Comparison of ENCODE assay signal across 8 mouse cellular contexts in genomic region chr9:41156720-41157019, GRCm38 (mm10). TPM values are rescaled to one million over a fixed set of nuclear protein-coding genes. Genes with fewer than 3 reads are reported as not detected.
DNase-seq lines count a peak whose midpoint lies in the region; ATAC-seq and TF ChIP-seq lines count a peak whose summit lies in the region.

No protein-coding gene starts in this region.

- H3K27ac ChIP-seq in MEL (ENCODE audit: control insufficient read depth, low read depth, low read length), result no peak overlapping the region
- H3K27ac ChIP-seq in forebrain, embryonic 11.5 days (ENCODE audit: low read depth, low read length), result no peak overlapping the region
- H3K27ac ChIP-seq in kidney, embryonic 14.5 days (ENCODE audit: low read depth, low read length), result no peak overlapping the region
- peak overlapping the region; percentile 89 for H3K27ac ChIP-seq in midbrain, embryonic 10.5 days (replicated peaks)

- H3K4me3 ChIP-seq in MEL (ENCODE audit: control insufficient read depth in 1 of 2, insufficient read depth in 1 of 2, low read depth in 2 of 2, low read length in 2 of 2), result peak overlapping the region; percentile 90 to 100
- H3K4me3 ChIP-seq in forebrain, embryonic 11.5 days (ENCODE audit: low read depth, low read length), result peak overlapping the region; percentile 76
- peak overlapping the region; percentile 85 for H3K4me3 ChIP-seq in kidney, embryonic 14.5 days (ENCODE audit: low read length)
- H3K4me3 ChIP-seq in midbrain, embryonic 10.5 days, result peak overlapping the region; percentile 85

- H3K9me3 ChIP-seq in MEL (replicated peaks; ENCODE audit: insufficient read depth, low read length), result no peaks in the 10 kb centered on the region
- H3K9me3 ChIP-seq in forebrain, embryonic 11.5 days (ENCODE audit: control insufficient read depth, low read length), result no peaks in the 10 kb centered on the region
- no peaks in the 10 kb centered on the region for H3K9me3 ChIP-seq in kidney, embryonic 14.5 days (ENCODE audit: control insufficient read depth, low read length)
- H3K9me3 ChIP-seq in midbrain, embryonic 10.5 days (replicated peaks), result no peaks in the 10 kb centered on the region

- H3K4me2 ChIP-seq in forebrain, embryonic 11.5 days (ENCODE audit: low read depth, low read length, severe bottlenecking), result peak overlapping the region; percentile 88
- peak overlapping the region; percentile 82 for H3K4me2 ChIP-seq in kidney, embryonic 14.5 days (replicated peaks; ENCODE audit: low read depth, low read length)

- peak; percentile 44 for DNase-seq in kidney, adult 18-20 months
- DNase-seq in kidney, postnatal 10 days, result no peak
- no peak for DNase-seq in MEL (ENCODE audit: low read depth, low spot score)
- DNase-seq in forebrain, embryonic 11.5 days (ENCODE audit: low spot score), result no peak
- DNase-seq in midbrain, embryonic 10.5 days (ENCODE audit: low spot score), result no peak
- no peak for DNase-seq in urinary bladder, postnatal 36 days (ENCODE audit: low spot score in 2 of 2)

- no peak for ATAC-seq in forebrain, embryonic 11.5 days (replicated peaks; ENCODE audit: low FRiP score)
- ATAC-seq in kidney, embryonic 14.5 days (ENCODE audit: low FRiP score, low TSS enrichment), result no peak
- ATAC-seq in monocyte, adult 5-6 weeks (replicated peaks; ENCODE audit: insufficient number of reproducible peaks, low FRiP score, low TSS enrichment, poor library complexity, severe bottlenecking), result no peak

- H3K27me3 ChIP-seq in MEL (ENCODE audit: control insufficient read depth in 1 of 2, insufficient read depth in 2 of 2, low read length in 2 of 2), result no peaks in the 10 kb centered on the region
- H3K27me3 ChIP-seq in forebrain, embryonic 11.5 days (ENCODE audit: control insufficient read depth, insufficient read depth, low read length), result peaks cover 13% of the 10 kb centered on the region
- peaks cover 4% of the 10 kb centered on the region; the same call in 1 of the 2 replicates for H3K27me3 ChIP-seq in kidney, embryonic 14.5 days (ENCODE audit: control insufficient read depth, insufficient read depth, low read length)
- peaks cover 58% of the 10 kb centered on the region for H3K27me3 ChIP-seq in midbrain, embryonic 10.5 days (ENCODE audit: low read depth, poor library complexity, severe bottlenecking)

- peaks cover 0 to 12% of the 10 kb centered on the region in 2 experiments; a peak in 2 of 4 replicates for H3K36me3 ChIP-seq in MEL (ENCODE audit: control insufficient read depth in 1 of 2, insufficient read depth in 2 of 2, low read length in 2 of 2)
- H3K36me3 ChIP-seq in forebrain, embryonic 11.5 days (ENCODE audit: control insufficient read depth, insufficient read depth, low read length), result no peaks in the 10 kb centered on the region
- no peaks in the 10 kb centered on the region for H3K36me3 ChIP-seq in kidney, embryonic 14.5 days (ENCODE audit: control insufficient read depth, insufficient read depth, low read length)
- no peaks in the 10 kb centered on the region for H3K36me3 ChIP-seq in midbrain, embryonic 10.5 days

- under 1% methylated on average over 20 of the region's 20 CpGs for WGBS in forebrain, embryonic 11.5 days
- 1% methylated on average over 20 of the region's 20 CpGs for WGBS in kidney, embryonic 14.5 days
- 2% methylated on average over 20 of the region's 20 CpGs for WGBS in midbrain, embryonic 10.5 days

- H3K9ac ChIP-seq in MEL (ENCODE audit: control insufficient read depth, low read depth, low read length, poor library complexity, severe bottlenecking), result peak overlapping the region; percentile 87
- H3K9ac ChIP-seq in forebrain, embryonic 11.5 days (ENCODE audit: low read length), result peak overlapping the region; percentile 72
- H3K9ac ChIP-seq in kidney, embryonic 14.5 days (ENCODE audit: low read depth, low read length), result peak overlapping the region; percentile 76

- H3K4me1 ChIP-seq in MEL (ENCODE audit: control insufficient read depth in 1 of 2, insufficient read depth in 2 of 2, low read length in 2 of 2), result peaks cover 10 to 31% of the 10 kb centered on the region in 2 experiments
- peaks cover 17% of the 10 kb centered on the region for H3K4me1 ChIP-seq in forebrain, embryonic 11.5 days (replicated peaks; ENCODE audit: control insufficient read depth, insufficient read depth, low read length)
- H3K4me1 ChIP-seq in kidney, embryonic 14.5 days (ENCODE audit: control insufficient read depth, insufficient read depth, low read length), result peaks cover 28% of the 10 kb centered on the region
- H3K4me1 ChIP-seq in midbrain, embryonic 10.5 days, result peaks cover 35% of the 10 kb centered on the region

- peaks cover 12% of the 10 kb centered on the region for H3K79me2 ChIP-seq in MEL (ENCODE audit: control insufficient read depth, insufficient read depth, low read length, poor library complexity)

- no peak for TF ChIP-seq POLR2A in MEL (IDR thresholded peaks at IDR 0.05; ENCODE audit: control insufficient read depth in 1 of 2, insufficient read depth in 1 of 2, low read depth in 1 of 2, low read length in 2 of 2, poor library complexity in 1 of 2)

- TF ChIP-seq RAD21 in MEL (IDR thresholded peaks at IDR 0.05; ENCODE audit: low read depth, low read length), result no peak

- TF ChIP-seq CTCF in MEL (IDR thresholded peaks at IDR 0.05 in 2 of 3, conservative IDR thresholded peaks at IDR 0.05 in 1 of 3; ENCODE audit: control insufficient read depth in 1 of 3, insufficient read depth in 1 of 3, low read depth in 2 of 3, low read length in 3 of 3, poor library complexity in 1 of 3, severe bottlenecking in 1 of 3), result no peak

- 0 out of 4 replicates have a peak, but pooled peaks of 1 of the 2 experiments have one; percentile 4 for TF ChIP-seq EP300 in MEL (IDR thresholded peaks at IDR 0.05; ENCODE audit: low read depth in 1 of 2, low read length in 2 of 2)

TF ChIP-seq in MEL, 35 proteins besides CTCF, POLR2A, EP300 and RAD21:
- no peak for TF ChIP-seq MAZ (IDR thresholded peaks at IDR 0.05; ENCODE audit: low read depth, low read length)
- no peak for TF ChIP-seq HCFC1 (IDR thresholded peaks at IDR 0.05; ENCODE audit: low read depth, low read length)
- TF ChIP-seq GABPA (IDR thresholded peaks at IDR 0.05; ENCODE audit: low read depth, low read length), result no peak
- TF ChIP-seq ZMIZ1 (IDR thresholded peaks at IDR 0.05; ENCODE audit: low read depth, low read length), result no peak

RNA-seq across cellular contexts. Expression of gene Ubash3b, which starts 4.8 kb away (rescaled TPM):
- total RNA-seq in MEL (2012; rRNA removed), result 5.4 and 6.8 TPM in 2 replicates
- polyA plus RNA-seq in MEL (2012; ENCODE audit: insufficient read depth in 1 of 2, insufficient read length in 2 of 2, low read depth in 1 of 2, low replicate concordance in 2 of 2, missing spikeins in 1 of 2), result 10 to 100 TPM in 1 of 2 experiments, not detected in 1; 11.3 TPM
- polyA plus RNA-seq in forebrain, embryonic 11.5 days (2014; fragmentation: Nextera tagmentation; extraction: Ambion mirVana), result 7.4 and 8.3 TPM in 2 replicates
- polyA plus RNA-seq in kidney, embryonic 14.5 days (2014; fragmentation: Nextera tagmentation; extraction: Ambion mirVana), result 9.3 TPM in 2 replicates
- polyA plus RNA-seq in midbrain, embryonic 10.5 days (2016; fragmentation: Nextera tagmentation; extraction: Ambion mirVana), result 5.8 and 6.3 TPM in 2 replicates
- 13.4 to 29.4 TPM (median 21.3 TPM) in 3 replicates for total RNA-seq in monocyte, adult 5-6 weeks (2017)
